Comparison of ENCODE assay signal across 23 mouse cellular contexts in the genomic region with DNA sequence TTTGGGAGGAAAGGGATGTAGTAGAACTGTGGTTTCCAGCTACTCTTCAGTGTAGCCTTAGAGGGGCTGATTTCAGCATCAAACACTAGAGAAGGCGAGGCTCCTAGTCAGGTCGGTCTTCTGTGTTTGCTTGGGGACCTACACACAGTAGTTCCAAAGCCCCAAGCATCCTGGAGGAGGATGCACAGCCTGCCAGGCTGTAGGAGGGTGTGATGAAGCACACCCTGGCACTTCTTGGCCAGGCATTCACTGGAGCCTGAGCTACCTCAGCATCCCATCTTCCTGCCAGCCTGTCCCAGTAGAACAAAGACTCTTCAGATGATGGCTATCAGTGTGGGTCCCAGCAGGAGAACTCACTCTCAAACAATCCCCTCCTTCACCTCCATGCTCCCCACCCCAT.
DNase-seq lines count a peak whose midpoint lies in the region; ATAC-seq and TF ChIP-seq lines count a peak whose summit lies in the region.
"Had no signal": no experiment of that assay in that cellular context is flagged by ENCODE, and none has a peak within 500 bp of the region (broad histone marks: within the 10 kb centered on the region; RNA-seq: fewer than 3 reads in every experiment).

No protein-coding gene starts in this region.

- peaks cover 8% of the 10 kb centered on the region; the same call in 1 of the 2 replicates for H3K4me1 ChIP-seq in lung, embryonic 15.5 days
- H3K4me1 ChIP-seq in lung, postnatal 0 days (ENCODE audit: insufficient read depth, low read depth, low read length): no peaks in the 10 kb centered on the region; the same call in 1 of the 2 replicates
- peaks cover 9% of the 10 kb centered on the region; the same call in 1 of the 2 replicates for H3K4me1 ChIP-seq in embryonic facial prominence, embryonic 14.5 days (ENCODE audit: control insufficient read depth, insufficient read depth, low read length)
- H3K4me1 ChIP-seq in limb, embryonic 12.5 days (replicated peaks): peaks cover 10% of the 10 kb centered on the region
- H3K4me1 ChIP-seq: forebrain, embryonic 10.5 days; forebrain, embryonic 13.5 days; hindbrain, embryonic 12.5 days; hindbrain, embryonic 15.5 days had no signal

- no peak for TF ChIP-seq CTCF in lung, postnatal 0 days (IDR thresholded peaks at IDR 0.05)

- no peak overlapping the region for H3K4me3 ChIP-seq in lung, embryonic 15.5 days
- no peak overlapping the region for H3K4me3 ChIP-seq in lung, postnatal 0 days (ENCODE audit: low read depth, low read length)
- no peak overlapping the region for H3K4me3 ChIP-seq in embryonic facial prominence, embryonic 14.5 days (ENCODE audit: low read depth, low read length)
- H3K4me3 ChIP-seq in limb, embryonic 12.5 days (replicated peaks): no peak overlapping the region
- H3K4me3 ChIP-seq: forebrain, embryonic 10.5 days; forebrain, embryonic 13.5 days; heart, adult 2 months; hindbrain, embryonic 12.5 days; hindbrain, embryonic 15.5 days had no signal

- no peaks in the 10 kb centered on the region for H3K36me3 ChIP-seq in lung, embryonic 15.5 days
- H3K36me3 ChIP-seq in lung, postnatal 0 days (ENCODE audit: insufficient read depth, low read length): no peaks in the 10 kb centered on the region
- H3K36me3 ChIP-seq in embryonic facial prominence, embryonic 14.5 days (ENCODE audit: control insufficient read depth, insufficient read depth, low read length): no peaks in the 10 kb centered on the region
- no peaks in the 10 kb centered on the region for H3K36me3 ChIP-seq in limb, embryonic 12.5 days
- H3K36me3 ChIP-seq: forebrain, embryonic 10.5 days; hindbrain, embryonic 12.5 days; hindbrain, embryonic 15.5 days had no signal

- peak overlapping the region; percentile 24; the same call in 1 of the 2 replicates for H3K27ac ChIP-seq in lung, embryonic 15.5 days
- no peak overlapping the region for H3K27ac ChIP-seq in lung, postnatal 0 days (ENCODE audit: low read length)
- H3K27ac ChIP-seq in embryonic facial prominence, embryonic 14.5 days (replicated peaks; ENCODE audit: low read depth, low read length): peak overlapping the region; percentile 40; the same call in 1 of the 2 replicates
- peak overlapping the region; percentile 30; the same call in 1 of the 2 replicates for H3K27ac ChIP-seq in limb, embryonic 12.5 days
- H3K27ac ChIP-seq: forebrain, embryonic 10.5 days; forebrain, embryonic 13.5 days; heart, adult 2 months; hindbrain, embryonic 12.5 days; hindbrain, embryonic 15.5 days had no signal

- ATAC-seq in frontal cortex, adult (ENCODE audit: low TSS enrichment): peak; percentile 77; the same call in 1 of the 2 replicates
- no peak for ATAC-seq in lung, embryonic 15.5 days (ENCODE audit: borderline replicate concordance, extremely low read depth, low FRiP score, low TSS enrichment)
- no peak for ATAC-seq in lung, postnatal 0 days
- no peak for ATAC-seq in embryonic facial prominence, embryonic 14.5 days (ENCODE audit: low read depth)
- no peak for ATAC-seq in limb, embryonic 12.5 days (ENCODE audit: insufficient number of reproducible peaks, insufficient read depth, low FRiP score, low TSS enrichment, low read depth)
- ATAC-seq: forebrain, embryonic 13.5 days; forebrain, embryonic 16.5 days; Patski had no signal

- no peaks in the 10 kb centered on the region for H3K27me3 ChIP-seq in lung, embryonic 15.5 days
- no peaks in the 10 kb centered on the region for H3K27me3 ChIP-seq in lung, postnatal 0 days (replicated peaks; ENCODE audit: insufficient read depth, low read length)
- H3K27me3 ChIP-seq in embryonic facial prominence, embryonic 14.5 days (replicated peaks; ENCODE audit: control insufficient read depth, insufficient read depth, low read length): no peaks in the 10 kb centered on the region
- no peaks in the 10 kb centered on the region for H3K27me3 ChIP-seq in limb, embryonic 12.5 days
- H3K27me3 ChIP-seq: forebrain, embryonic 13.5 days; hindbrain, embryonic 12.5 days; hindbrain, embryonic 15.5 days; Patski had no signal

- TF ChIP-seq EP300 in lung, postnatal 0 days (IDR thresholded peaks at IDR 0.05): no peak

- no peaks in the 10 kb centered on the region for H3K9me3 ChIP-seq in lung, embryonic 15.5 days
- no peaks in the 10 kb centered on the region for H3K9me3 ChIP-seq in lung, postnatal 0 days (ENCODE audit: low read length)
- no peaks in the 10 kb centered on the region for H3K9me3 ChIP-seq in embryonic facial prominence, embryonic 14.5 days (ENCODE audit: control insufficient read depth, low read length)
- H3K9me3 ChIP-seq in limb, embryonic 12.5 days: no peaks in the 10 kb centered on the region
- H3K9me3 ChIP-seq: forebrain, embryonic 10.5 days; forebrain, embryonic 13.5 days; hindbrain, embryonic 12.5 days; hindbrain, embryonic 15.5 days had no signal

- no peak for DNase-seq in frontal cortex, postnatal 10 days (ENCODE audit: low spot score in 2 of 2)
- no peak for DNase-seq in lung, postnatal 0 days (ENCODE audit: low spot score)
- DNase-seq in embryonic facial prominence, embryonic 14.5 days (ENCODE audit: low spot score): no peak
- no peak for DNase-seq in urinary bladder, postnatal 25 days (ENCODE audit: low spot score)
- DNase-seq in MN1 (ENCODE audit: low spot score): no peak
- DNase-seq: adrenal gland, postnatal 10 days; adrenal gland, postnatal 36 days; cerebellum, adult 11 months; cerebellum, adult 2 months; cerebellum, adult 9-11 months; cerebellum, postnatal 25 days; gastrocnemius, postnatal 25 days; heart, adult 2 months had no signal

- no peak overlapping the region for H3K9ac ChIP-seq in lung, embryonic 15.5 days
- H3K9ac ChIP-seq in lung, postnatal 0 days (replicated peaks; ENCODE audit: low read depth): no peak overlapping the region
- H3K9ac ChIP-seq in embryonic facial prominence, embryonic 14.5 days (ENCODE audit: low read depth, low read length): no peak overlapping the region
- H3K9ac ChIP-seq in limb, embryonic 12.5 days (replicated peaks): no peak overlapping the region
- H3K9ac ChIP-seq: forebrain, embryonic 13.5 days; hindbrain, embryonic 12.5 days; hindbrain, embryonic 15.5 days had no signal

- no peak overlapping the region for H3K4me2 ChIP-seq in lung, embryonic 15.5 days
- no peak overlapping the region for H3K4me2 ChIP-seq in lung, postnatal 0 days (replicated peaks; ENCODE audit: low read depth, low read length)
- H3K4me2 ChIP-seq in embryonic facial prominence, embryonic 14.5 days (ENCODE audit: low read depth, low read length): no peak overlapping the region
- H3K4me2 ChIP-seq in limb, embryonic 12.5 days: no peak overlapping the region
- H3K4me2 ChIP-seq: forebrain, embryonic 13.5 days; heart, embryonic 11.5 days; hindbrain, embryonic 12.5 days; hindbrain, embryonic 15.5 days had no signal

- 52% methylated on average over 2 of the region's 2 CpGs for WGBS in lung, embryonic 15.5 days
- 38% methylated on average over 2 of the region's 2 CpGs for WGBS in lung, postnatal 0 days
- WGBS in embryonic facial prominence, embryonic 14.5 days: 70% methylated on average over 2 of the region's 2 CpGs
- WGBS in limb, embryonic 12.5 days: 76% methylated on average over 2 of the region's 2 CpGs
